Mouse (Mus musculus) cerebellum, adult 2 months (tissue): ENCODE measurements around the gene Ube2s.

ENCODE experiments used
- CTCF ChIP-seq: fragments of 200-500 bp; IDR thresholded peaks from 2 replicates; pipeline ENCODE4 v1.5.1; 2011; ENCODE audit warnings: low read depth, mild to moderate bottlenecking, control low read depth, low read length, moderate library complexity, borderline replicate concordance; ENCODE audit not compliant: insufficient read depth
- POLR2A ChIP-seq: fragments of 200-500 bp; IDR thresholded peaks from 2 replicates; pipeline ENCODE4 v1.6.1; 2011; ENCODE audit warnings: low read length, control low read depth, borderline replicate concordance; ENCODE audit not compliant: insufficient read depth

GRCm38 (mm10) chr7:4751971-4752820 lies 60.2 kb downstream of the Ube2s start:
- TF ChIP-seq POLR2A (no peak), CTCF (no peak)
